9 mouse cellular contexts compared by ENCODE assay signal in the genomic region with DNA sequence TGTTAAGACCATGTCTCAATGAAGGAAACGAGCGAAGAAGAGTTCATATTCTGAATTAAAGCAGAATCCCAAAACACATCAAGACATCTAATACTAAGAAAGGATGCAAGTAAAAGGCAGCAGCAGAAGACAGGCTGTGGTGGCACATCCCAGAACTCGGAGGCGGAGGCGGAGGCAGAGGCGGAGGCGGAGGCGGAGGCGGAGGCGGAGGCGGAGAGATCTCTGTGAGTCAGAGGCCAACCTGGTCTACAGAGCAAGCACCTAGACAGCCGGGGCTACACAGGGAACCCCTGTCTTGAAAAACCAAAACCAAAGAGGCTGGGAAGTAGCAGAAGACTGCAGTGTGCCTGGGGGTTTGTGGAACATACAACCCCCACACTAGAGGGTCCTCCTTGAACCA.
"Had no signal": no experiment of that assay in that cellular context is flagged by ENCODE, and none has a peak within 500 bp of the region (broad histone marks: within the 10 kb centered on the region; RNA-seq: fewer than 3 reads in every experiment).

No protein-coding gene starts in this region.

- H3K36me3 ChIP-seq: limb, embryonic 10.5 days; lung, embryonic 15.5 days; midbrain, embryonic 12.5 days; neural tube, embryonic 13.5 days; stomach, embryonic 15.5 days had no signal

- H3K9me3 ChIP-seq: limb, embryonic 10.5 days; lung, embryonic 15.5 days; midbrain, embryonic 12.5 days; neural tube, embryonic 13.5 days; stomach, embryonic 15.5 days had no signal

- DNase-seq: kidney, postnatal 36 days; right cerebral cortex, postnatal 14 days; thymus, postnatal 36 days had no signal

- H3K27ac ChIP-seq: kidney, postnatal 0 days; limb, embryonic 10.5 days; lung, embryonic 15.5 days; midbrain, embryonic 12.5 days; neural tube, embryonic 13.5 days; stomach, embryonic 15.5 days had no signal

- H3K4me3 ChIP-seq: limb, embryonic 10.5 days; lung, embryonic 15.5 days; midbrain, embryonic 12.5 days; neural tube, embryonic 13.5 days; stomach, embryonic 15.5 days had no signal

- H3K27me3 ChIP-seq: lung, embryonic 15.5 days; midbrain, embryonic 12.5 days; neural tube, embryonic 13.5 days; stomach, embryonic 15.5 days had no signal

- H3K4me1 ChIP-seq: limb, embryonic 10.5 days; lung, embryonic 15.5 days; midbrain, embryonic 12.5 days; neural tube, embryonic 13.5 days; stomach, embryonic 15.5 days had no signal
